Mouse (Mus musculus) gastrocnemius, adult 8-10 months (tissue): ENCODE results near the gene Kirrel. TPM values are rescaled to one million over a fixed set of nuclear protein-coding genes. Genes with fewer than 3 reads are reported as not detected.
A peak's percentile ranks its signal among the peaks of the same experiment; 100 is the strongest.

ENCODE experiments used
- DNase-seq, 2 experiments: peaks; one replicate each; pipeline ENCODE4 v3.0.0; 2022; ENCODE audit warnings: low spot score in 2 of 2
- total RNA-seq, 4 experiments: library from RNA; stranded (reverse); gene quantifications; 2 replicates each; pipeline ENCODE4 v1.2.4; 2022

The Kirrel gene
- total RNA-seq, 4 experiments from 2014 or later = 1.9 to 4.3 (median 3.0) TPM

DNA sequence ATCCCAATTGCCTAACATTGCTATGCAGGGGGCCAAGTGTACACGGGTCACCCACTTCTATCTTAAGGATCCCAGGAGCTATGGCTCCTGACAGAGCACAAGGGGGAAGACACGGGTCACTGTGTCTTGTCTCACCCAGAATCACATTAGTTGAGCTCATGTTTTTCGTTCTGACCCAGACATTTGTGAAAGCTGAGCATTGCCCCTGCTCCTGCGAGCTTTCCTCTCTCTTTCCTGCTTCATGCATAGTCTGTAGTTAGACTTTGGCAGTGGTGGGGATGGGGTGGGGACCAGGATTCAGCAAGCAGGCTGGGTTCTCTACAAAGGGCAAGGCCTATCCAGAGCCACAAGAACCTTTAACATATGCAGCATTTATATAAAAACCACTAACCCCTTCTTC, 94.8 kb downstream of the Kirrel start:
- DNase-seq = no peak

DNA sequence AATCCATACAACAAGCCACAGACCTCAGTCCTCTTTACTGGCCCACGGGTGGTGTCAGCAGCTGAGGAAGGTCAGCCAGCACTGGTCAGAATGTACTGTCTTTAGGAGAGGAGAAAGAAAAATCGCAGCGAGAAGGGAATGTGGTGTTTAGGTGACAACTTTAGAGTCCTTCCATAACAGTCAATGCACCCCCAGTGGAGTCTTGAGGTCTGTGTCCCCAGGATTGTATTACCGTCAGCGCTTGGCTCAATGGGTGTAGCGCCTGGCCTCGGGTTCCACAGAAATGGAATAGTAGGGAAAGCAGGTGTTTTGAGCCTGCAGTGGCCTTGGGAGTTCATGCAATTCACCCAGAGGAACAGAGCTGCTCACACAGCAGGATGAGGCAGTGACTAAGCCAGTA, 95.2 kb downstream of the Kirrel start:
- DNase-seq = no peak

DNA sequence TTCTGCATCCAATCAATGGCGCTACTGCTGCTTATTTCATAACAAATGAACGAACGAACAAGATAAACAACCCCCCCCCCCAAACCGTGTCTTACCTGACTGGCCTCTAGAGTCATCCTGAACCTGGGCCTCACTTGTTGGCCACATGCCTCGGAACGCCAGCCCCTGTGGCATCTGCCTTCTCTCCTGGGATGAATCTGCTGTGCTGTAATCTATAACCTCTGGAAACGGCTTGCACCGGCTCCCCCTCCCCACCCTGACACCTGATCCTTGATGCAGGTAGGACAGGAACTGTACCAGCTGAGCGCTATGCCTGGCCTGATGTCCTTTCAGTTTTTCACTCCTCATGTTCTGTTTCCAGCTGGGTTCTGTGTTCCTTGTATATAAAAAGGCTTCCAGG, 96.9 kb downstream of the Kirrel start:
- no peak for DNase-seq

- no peak for DNase-seq
Observed at GRCm38 (mm10) chr3:87076899-87077298, 97.6 kb downstream of the Kirrel start.

DNA sequence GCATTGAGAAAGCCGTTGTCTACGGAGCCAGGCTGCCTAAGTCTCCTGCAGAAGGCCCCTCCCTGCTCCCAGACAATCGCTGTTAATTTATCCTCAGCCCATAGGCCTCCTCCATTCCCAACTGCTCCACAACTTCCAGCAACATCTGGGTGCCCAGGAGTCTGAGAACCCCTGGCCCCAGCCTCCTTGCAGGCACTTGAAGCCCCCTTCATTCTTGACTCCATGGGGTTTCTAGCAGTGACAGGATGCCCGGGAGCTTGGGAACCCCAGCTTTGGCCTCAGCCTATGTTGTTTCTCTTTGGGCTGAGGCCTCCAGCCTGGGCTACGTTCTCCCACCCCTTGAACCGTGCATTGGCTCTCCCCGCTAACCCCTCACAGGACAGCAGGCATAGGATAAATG, 98.4 kb downstream of the Kirrel start:
- DNase-seq = no peak

DNA sequence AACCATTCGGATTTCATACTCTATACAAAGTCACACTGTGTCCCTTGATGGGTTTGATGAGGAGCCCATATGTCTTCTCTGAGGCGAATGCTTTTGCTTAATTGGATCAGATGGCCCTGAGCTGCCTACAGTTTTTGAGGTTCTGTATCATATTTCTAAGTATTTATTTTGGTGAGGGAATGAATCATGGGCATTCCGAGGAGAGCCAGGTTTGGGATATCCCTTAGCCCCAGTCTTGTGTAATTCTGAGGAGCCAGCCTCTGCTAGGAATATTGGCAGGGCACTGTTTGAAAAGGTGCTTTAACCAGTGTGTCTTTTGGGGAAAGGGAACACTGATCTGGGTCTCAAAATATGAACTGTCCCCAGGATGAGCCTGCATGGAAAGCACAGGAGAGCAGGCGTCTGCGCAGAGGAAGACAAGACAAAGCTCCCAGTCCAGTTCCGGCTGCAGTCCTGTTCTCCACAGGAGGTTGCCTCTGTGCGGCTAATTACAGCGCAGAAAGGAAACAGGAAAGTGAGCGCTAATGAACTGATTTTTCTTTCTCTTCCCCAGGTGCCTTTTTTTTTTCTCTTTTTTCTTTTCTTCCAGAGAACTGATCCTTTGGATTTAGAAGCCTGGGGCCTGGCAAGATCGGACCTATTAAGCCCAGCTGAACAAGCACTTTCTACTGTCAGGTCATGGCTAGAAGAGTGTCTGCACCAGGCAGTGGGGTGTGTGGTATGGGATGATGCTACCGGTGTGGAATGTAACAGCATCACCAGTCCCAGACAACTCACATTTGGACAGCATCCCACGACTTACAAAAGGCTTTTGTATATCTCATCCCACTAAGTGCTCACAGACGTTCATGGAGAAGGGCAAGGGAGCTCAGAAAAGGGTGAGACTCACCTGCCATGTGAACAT, 101.7 kb downstream of the Kirrel start:
- no peak for DNase-seq

DNA sequence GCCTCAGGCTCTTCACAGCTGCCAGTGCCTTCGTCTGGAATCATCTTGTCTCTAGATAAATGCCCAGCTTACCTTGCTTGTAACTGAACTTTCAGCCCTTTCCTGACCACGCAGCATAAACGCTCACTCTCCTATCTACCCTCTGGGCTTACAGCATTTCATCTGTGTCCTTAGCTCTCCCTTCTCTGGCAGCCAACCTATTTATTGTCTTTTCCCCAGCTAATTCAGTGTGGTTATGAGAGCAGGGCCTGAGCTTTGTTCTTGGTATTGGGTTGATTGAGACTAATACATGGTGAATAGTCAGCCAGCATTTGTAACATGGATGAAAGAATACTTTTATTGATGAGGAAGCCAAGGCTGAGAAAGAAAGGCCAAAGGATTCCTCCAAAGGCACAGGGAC, 102.4 kb downstream of the Kirrel start:
- no peak for DNase-seq

- no peak for DNase-seq
Observed at GRCm38 (mm10) chr3:87067396-87067975, 107.1 kb downstream of the Kirrel start.

GRCm38 (mm10) chr3:87053939-87054338, 120.6 kb downstream of the Kirrel start:
- no peak for DNase-seq

DNA sequence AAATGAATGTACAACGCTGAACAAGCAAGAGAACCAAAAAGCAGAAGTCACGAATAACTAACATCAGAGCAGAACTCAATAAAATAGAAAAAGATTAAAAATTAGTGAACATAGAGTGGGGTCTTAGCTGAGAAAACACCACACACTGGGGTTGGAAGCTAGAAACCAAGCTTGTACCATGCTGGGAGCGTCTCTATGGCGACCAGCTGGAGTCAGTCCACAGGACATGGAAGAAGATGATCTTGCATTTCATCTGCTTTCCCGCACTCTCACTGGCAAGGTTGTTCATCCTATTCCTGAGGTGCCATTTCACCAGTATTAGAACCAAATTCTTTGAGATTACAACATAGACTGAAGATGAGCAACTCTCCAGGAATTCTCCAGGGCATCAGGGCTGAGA, 126.7 kb downstream of the Kirrel start:
- DNase-seq = no peak

DNA sequence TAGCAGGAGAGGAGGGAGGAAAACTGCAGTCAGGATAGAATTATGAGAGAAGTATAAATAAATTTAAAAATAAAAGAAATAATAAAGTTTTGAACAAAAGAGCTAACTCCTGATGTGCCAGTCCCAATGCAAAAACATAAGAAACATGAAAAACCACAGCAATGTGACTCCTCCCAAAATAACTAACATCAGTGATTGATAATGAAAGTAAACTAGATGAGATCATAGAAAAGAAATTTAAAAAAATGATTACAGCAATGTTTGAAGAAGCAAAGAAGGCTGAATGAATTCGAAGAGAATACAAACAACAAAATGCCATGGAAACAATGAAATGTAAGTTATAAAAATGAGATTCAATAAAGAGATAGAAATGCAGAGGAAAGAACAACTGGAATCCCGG, 132.8 kb downstream of the Kirrel start:
- no peak for DNase-seq

- DNase-seq = no peak
Observed at GRCm38 (mm10) chr3:87038500-87038899, 136.0 kb downstream of the Kirrel start.

- DNase-seq = no peak
Observed at GRCm38 (mm10) chr3:87034061-87034460, 140.5 kb downstream of the Kirrel start.

- peak; percentile 28 to 50 for DNase-seq
Observed at GRCm38 (mm10) chr3:87033357-87033756, 141.2 kb downstream of the Kirrel start.

DNA sequence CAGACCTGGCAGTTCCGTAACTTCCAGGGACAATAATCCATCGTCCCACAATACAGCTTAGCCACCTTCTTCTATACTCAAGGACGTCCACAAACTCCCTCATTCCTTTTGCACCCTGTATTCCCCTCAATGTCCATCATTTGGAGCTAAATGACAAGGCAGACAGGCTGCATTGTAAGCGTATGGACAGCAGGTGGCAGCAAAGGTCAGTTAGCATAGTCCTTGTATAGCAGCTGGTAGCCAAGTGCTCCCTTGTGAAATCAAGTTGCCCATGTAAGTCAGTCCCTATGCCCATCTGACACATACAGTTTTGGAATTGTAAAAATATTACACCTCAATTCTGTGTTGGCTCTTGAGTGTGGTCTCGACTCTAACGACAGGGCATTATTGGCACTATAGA, 143.7 kb downstream of the Kirrel start:
- DNase-seq = peak; percentile 16 to 32

Other genes with a start within 250 kb of the Kirrel start
- gene Cd1d1, start 175.3 kb downstream of the Kirrel start, total RNA-seq = 1 to 10 TPM; 1.8 to 6.4 (median 3.9) TPM
- 1 to 10 TPM in 2 of 4 experiments, under 1 TPM in 2; 0.51 to 1.7 (median 1.2) TPM for gene Fcrls, start 89.0 kb upstream of the Kirrel start, total RNA-seq
- not detected for gene Cd5l, start 183.1 kb upstream of the Kirrel start, total RNA-seq
- under 1 TPM in 1 of 4 experiments, not detected in 3; 0.15 TPM for gene Fcrl1, start 201.6 kb upstream of the Kirrel start, total RNA-seq